Mouse (Mus musculus) heart, postnatal 10 days (tissue): ENCODE measurements at regions not wholly inside any gene's neighbourhood (a gene's known extent, or its start where the extent isn't known, plus 50 kb on each side); places are given as distances from the start of the nearest gene placed in this dataset.
A peak's percentile ranks its signal among the peaks of the same experiment; 100 is the strongest.

Experiments used
- DNase-seq, 2 experiments: peaks; one replicate each; pipeline ENCODE4 v3.0.0; 2021
- intact Hi-C: fragments of 180-260 bp; cut with DNase I; formaldehyde crosslinking; loops from one replicate; pipeline ENCODE4 v1.15.1; 2025

DNA sequence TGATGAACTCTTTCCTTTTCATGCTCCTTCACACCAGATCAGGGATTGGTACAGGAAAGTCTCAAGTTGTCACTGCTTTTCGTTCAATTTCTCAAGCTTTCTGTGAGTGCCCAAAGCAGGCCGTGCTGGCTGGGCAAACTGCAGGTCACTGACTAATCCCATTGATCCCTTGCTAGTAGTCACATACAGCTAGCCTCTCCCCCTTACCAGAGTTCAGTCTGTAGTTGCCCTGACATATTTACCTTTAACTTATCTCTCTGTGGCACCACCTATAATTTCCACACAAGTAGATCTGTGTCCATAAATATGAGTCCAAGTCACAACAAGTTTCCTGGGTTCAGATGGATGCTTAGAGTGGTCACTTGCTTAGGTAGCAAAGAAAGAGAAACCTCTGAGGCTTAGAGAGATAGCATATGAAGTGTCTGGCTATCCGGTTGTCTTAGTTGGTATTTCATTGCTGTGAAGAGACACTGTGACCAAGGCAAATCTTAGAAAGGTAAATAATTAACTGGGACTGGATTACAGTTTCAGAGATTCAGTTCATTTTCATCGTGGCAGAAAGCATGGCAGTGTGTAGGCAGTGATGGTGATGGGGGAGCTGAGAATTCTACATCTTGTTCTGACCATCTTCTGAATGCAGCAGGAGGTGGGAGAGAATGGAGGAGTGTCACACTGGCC, 362.8 kb upstream of the Pcsk5 start:
- intact Hi-C loops, result no loop called here
- DNase-seq, result no peak

DNA sequence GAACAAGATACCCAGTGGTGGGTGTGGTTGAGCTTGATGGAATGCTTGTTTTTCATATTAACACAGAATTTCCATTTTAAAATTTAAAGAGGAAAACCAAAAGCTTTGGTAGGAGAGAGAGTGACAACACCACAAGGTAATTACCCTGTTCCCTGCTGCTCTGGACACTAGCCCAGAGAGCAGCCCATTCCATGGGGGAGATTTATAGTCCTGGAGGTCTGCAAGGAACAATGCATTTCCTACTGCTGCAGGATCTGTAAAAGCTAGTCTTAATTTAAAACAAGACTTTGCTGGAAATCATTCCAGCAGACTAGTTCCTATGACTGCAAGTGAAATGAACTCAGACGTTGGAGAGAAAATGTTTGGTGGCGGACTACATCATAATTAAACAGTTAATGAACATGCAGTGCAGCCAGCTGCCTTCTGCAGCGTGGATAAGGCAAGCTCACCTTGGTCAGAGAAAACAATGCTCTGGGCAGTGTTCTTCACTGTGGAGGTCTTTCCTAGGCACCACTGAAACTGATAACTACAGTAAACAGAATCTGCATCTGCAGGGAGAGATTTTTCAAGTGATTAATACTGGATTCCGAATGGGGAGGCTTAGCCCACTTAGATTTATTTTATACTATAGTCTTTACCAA, 351.8 kb upstream of the Pcsk5 start:
- no peak for DNase-seq
- intact Hi-C loops, result loop anchor here (5.0 kb wide), 1 partner anchor 87 kb away; no protein-coding TSS in a partner anchor

DNA sequence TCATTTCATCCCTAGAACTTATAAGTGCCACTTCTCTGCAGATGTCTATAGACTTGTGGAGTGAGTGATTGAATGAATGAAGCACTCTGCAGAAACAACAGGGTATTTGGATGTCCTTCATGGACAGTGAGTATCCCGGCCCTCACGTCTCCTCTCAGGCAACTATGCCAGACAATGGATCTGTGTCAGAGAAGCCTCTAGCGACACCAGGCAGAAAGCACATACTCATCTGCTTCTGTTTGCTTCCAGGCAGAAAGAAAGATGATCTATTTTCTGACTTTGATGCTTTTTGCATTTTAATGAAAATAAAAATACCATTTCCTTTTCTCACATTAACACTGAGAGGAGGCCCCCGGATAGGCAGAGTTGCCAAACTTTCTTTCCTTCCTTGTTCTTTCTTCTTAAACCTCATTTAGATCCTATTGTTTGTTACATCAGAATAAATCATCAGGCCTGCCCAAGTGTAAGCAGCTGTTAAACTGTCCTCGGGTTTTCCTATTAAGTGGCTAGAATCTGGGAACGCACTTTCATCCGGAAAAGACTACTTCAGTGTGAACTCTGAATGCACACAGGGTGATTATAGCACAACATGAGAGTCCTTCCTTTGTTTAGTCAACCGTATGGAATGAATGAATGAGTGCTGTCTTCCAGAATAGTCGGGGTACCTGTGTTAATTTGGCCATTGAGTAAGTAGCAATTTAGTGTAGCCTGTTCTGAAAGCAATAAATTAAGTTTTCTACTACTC, 350.9 kb upstream of the Pcsk5 start:
- intact Hi-C loops, result loop anchor here (5.0 kb wide), 1 partner anchor 86 kb away; no protein-coding TSS in a partner anchor

DNA sequence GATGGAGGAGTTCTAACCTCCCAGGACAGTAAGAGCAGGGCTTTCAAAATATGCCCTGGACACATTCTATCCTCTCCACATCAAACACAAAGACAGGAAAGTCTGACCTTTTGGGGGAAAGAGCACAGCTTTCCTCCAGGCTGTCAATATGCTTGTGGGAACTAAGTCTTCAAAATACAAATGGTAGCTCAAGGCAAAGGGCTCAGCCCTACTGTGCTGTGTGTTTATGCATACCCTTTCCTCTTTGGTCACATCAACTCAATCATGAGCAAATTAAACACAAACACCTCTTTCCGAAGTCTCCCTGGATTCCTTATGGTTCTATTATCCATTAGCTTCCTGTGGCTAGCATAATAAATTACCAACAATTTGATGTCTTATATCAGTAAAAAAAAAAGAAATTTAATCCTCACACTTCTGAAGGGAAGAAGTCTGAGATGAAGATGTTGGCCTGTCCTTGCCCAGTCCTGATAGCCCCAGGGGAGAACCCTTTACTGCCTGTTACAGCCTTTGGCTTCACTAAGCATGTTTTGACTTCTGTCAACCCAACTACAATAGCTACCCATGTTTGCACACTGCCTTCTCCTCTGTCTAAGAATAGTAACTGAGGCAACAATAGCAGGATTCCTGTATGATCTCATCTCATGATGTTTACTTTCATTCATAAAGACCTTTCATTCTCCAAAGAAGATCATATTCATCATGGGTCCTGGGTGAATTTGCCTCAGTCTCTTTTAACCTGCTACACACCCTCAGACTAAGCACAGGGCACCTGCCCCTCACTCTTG, 348.5 kb upstream of the Pcsk5 start:
- no peak for DNase-seq
- intact Hi-C loops, result loop anchor here (5.0 kb wide), 1 partner anchor 84 kb away; no protein-coding TSS in a partner anchor

More for the DNA sequence above, 350.9 kb upstream of the Pcsk5 start:
- no peak for DNase-seq

DNA sequence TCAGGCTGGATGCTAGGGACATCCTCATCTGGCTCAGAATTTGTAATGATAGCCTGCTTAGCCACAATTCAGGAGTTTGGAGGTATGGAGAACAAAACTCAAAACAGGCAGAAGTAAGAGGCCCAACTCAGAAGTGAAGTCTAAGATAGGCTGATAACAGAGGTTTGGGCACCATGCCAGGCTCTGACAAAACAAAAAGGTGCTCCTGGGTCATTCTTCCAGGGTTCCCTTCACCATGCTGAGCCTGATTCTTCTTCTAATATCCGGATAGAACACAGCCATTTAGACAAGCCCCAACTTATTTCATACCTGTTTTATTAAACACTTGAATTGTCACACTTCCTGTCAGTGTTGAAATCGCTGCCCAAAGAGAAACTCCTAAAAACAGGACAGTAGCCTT, 347.8 kb upstream of the Pcsk5 start:
- intact Hi-C loops, result loop anchor here (5.0 kb wide), 1 partner anchor 83 kb away; no protein-coding TSS in a partner anchor

DNA sequence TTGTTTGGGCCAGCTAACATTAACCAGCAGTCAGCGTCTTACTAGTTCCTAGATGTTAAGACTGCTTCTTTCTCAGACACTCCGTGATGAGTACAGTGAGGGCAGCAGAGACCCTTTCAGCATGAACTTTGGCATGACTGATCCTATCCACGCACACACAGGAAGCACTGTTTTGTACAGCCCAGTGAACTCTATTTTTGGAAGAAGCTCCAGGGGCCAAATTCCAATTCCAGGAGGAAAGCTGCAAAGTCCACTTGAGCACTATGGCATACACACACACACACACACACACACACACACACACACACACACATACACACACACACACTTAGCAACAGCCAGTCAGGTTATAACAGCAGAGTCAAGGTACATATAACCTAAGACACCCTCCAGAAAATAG, 338.8 kb upstream of the Pcsk5 start:
- intact Hi-C loops, result no loop called here
- no peak for DNase-seq

More for the DNA sequence above, 347.8 kb upstream of the Pcsk5 start:
- no peak for DNase-seq

DNA sequence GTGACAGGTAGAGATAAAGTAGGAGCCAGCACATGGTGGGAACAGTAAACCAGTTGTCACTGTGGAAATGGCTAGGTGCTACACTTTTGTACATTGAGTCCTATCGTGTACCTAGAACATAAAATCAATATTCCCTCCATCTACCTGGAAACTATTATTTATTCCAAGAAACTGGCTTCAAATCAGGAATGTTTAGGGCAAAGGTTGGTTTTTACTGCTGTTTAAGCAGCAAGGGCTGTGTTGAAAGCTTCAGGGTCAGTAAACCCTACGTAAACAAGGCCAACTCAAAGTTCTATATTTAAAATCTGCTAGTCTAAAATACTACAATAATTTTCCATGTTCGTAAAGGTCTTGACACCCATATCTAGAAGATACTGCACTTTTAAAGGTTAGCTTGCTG, 309.1 kb upstream of the Pcsk5 start:
- no peak for DNase-seq
- intact Hi-C loops, result no loop called here

DNA sequence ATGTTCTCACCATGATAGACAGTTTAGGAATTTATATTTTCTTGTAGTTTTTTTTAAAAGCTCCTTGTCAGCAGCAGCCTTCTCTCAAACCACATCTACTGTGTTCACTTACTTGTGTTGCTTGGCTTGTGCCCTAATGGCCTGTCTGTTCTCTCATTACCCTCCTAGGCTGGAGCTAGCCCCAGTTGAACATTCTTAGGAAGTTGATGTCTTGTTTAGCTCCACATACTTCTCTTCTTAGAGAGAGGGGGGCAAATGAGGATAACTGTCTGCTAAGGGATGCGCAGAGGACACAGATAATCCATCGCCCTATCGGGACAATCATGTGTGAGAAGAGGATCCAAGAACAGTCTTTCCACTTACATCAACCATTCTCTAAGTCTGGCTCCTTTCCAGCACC, 293.5 kb upstream of the Pcsk5 start:
- intact Hi-C loops, result no loop called here
- DNase-seq, result peak; percentile 14

DNA sequence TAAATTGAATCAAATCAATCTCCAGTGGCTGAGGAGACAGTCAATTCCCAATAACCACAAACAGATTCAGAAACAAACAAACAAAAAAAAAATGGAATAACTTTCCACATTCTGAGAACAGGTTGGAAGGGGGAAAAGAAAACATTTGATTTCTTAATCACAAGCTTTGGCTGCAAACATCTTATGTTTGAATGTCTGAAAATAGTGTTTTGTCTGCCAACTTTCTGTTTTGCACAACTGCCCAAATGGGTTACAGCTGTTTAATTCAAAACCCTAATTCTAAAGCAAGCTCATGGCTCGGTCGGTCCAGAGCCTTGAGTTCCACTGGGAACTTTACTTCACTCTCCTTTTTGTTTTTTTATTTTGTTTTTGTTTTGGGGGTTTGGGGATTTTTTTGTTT, 291.4 kb upstream of the Pcsk5 start:
- intact Hi-C loops, result no loop called here

DNA sequence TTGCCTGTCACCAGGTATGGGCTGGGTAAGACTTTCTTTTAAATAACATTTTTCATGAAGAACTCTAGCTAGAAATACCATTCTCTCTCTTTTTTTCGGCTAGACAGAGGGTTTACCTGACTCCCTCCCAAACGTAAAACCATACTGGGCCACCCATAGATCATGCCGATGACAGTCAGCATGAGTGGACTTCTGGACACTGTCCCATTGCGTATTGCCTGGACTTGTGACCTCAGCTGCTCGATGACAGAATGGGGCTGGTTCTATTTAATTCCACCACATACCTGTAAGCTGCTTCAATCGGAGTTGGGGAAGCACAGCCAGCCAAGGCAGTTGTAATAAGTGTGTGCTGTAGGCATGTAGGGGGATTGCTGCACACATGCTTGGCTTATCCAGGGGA, 268.8 kb upstream of the Pcsk5 start:
- intact Hi-C loops, result no loop called here

More for the DNA sequence above, 291.4 kb upstream of the Pcsk5 start:
- peak; percentile 22 to 42 for DNase-seq

DNA sequence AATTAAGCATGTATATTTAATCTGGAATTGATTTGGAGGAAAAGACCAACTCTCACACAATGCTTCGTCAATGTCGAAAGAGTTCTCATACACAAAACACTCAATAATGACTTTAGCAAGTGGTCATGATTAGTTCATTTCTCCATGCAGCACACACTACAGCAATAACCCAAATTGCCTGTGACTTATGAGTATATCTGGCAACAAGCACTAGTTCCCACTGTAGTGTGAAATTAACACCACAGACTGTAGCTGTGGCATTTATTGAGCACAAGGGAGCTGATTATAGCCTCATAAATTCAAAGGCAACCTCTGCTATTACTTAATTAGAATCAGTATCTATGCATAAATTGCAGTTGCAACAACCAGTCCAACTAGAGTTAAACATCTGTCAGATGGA, 267.2 kb upstream of the Pcsk5 start:
- intact Hi-C loops, result loop anchor here (5.0 kb wide), 1 partner anchor 83 kb away; no protein-coding TSS in a partner anchor
- DNase-seq, result no peak

More for the DNA sequence above, 268.8 kb upstream of the Pcsk5 start:
- DNase-seq, result no peak

DNA sequence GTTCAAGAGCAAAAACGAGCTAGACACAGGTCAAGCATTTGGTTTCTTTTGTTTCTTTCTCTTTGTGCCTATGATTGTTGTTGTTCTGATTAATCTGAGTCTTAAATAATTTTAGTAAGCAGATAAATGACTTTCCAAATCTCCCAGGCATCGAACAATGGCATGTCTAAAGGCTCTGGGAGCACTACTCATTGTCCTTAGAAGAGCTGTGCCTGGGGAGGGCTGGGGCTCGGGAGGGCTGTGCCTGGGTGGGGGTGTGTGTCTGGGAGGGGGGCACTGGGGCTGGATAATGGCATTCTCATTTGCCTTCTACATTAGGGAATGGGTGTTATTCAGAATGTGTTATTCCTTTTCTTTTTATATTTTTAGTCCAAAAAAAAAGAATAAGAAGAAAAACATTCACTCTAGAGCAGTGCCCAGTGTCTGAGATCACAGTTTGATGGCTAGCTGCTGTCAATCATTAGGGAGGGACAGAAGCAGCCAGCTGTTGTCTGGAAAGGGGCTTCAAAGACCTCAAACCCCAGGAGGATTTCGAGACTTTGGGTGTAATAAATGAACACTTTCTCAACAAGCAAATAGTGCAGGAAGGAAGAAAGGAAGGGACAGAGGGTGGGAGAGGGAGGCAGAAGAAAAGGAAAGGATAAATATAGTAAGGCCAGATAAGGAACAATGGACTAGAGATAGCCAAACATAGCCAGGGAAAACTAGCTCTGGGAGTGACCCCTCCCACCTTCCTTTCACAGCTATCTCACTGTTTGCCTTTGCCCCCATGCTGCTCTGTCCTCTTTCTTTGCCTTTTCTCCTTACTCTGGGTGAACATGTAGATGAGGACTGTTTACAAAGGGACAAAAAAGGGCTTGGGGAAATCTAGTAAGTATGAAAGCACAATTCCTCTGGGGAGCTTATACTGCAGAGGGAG, 264.2 kb upstream of the Pcsk5 start:
- intact Hi-C loops, result loop anchor here (5.0 kb wide), 1 partner anchor 86 kb away; no protein-coding TSS in a partner anchor
- DNase-seq, result peak; percentile 48 to 52

DNA sequence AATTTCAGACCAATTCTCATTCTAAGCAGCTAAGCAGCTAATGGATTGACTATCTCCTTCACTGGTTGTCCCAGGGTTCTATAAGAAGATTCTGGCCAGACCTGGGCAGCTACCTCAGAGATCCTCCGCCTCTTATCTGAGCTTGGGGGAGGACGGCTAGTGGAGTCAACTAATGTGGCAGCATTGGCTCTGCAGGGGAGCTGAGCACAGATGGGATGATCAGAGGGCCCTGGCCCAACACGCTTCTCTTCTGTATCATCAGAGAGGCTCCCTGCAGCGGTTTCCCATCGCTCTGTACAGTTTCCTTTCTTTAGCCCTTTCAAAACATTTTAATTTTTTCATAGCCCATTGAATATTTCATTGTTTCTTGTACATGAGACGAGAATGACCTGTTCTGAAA, 245.9 kb upstream of the Pcsk5 start:
- intact Hi-C loops, result no loop called here
- no peak for DNase-seq

DNA sequence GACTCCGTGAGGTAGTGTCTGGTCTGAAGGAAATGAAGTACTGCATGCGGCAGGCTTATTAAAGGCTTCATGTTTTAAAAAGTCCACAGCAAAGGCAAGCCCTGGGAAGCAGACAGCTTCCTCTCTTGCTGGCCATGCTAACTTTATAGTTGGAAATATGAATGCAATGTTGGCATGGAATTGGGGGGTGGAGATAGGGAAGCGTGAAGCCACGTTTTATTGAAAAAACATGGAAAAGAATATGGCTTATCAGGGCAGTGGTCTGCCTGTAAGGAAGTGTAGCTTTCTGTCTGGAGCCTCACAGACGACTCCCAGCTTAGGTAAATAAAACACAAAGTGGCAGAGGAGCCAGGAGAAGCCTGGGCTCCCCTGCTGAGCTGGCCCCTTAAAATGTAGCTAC, 231.5 kb upstream of the Pcsk5 start:
- DNase-seq, result peak in 1 of 2 experiments; percentile 8
- intact Hi-C loops, result no loop called here

DNA sequence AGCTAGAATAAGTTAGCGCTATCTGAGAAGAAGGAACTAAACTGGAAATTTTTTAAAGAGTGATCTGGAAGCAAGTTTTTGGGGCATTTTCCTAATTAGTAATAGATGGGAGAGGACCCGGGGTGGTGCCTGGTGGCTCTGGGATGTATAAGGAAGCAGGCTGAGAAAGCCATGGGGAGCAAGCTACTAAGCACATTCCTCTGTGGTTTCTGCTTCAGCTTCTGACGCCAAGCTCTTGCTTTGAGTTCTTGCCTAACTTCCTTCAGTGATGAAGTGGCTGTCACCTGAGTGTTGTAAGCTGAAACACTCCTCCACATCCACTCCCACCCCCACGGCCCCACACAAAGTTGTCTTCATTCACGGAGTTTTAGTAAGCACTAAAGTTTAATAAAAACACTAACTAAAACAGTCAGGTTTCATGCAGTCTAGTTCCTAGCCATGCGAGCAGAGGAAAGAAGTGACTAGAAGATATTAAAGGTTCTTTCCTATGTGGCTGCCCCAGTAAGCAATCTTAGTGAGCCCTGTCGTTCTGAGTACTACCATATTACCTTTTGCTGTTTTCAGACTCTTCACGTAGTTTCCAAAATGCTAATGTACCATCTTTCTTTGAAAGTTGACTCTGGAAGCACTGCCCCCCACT, 230.5 kb upstream of the Pcsk5 start:
- intact Hi-C loops, result no loop called here

DNA sequence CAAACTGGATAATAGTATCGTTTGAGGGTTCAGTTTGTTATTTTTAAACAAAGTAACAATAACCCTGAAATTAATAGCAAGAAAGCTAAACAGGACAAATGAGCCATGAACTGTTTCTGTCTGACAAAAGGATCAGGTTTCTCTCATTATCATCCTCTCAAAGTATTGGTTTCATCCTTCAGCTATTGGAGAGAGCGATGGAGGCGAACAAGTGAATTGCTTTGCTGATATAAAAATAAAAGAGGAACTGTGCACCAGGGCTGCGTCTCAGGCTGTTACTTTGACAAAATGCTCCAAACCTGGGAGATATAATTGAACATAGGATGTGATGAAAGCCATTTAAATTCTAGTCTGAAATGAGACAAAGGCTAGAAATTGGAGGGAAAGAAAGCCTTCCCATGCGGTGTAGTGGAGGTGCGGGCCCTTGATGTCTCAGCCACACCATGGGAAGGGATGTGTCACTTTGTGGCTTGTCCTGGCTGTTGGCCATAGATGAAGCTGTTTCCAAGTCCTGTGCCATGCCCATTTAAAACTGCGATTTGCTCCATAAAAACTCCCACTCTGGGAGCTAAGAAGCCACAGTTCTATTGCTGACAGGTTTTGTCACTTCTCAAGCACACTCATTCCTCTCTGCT, 219.9 kb upstream of the Pcsk5 start:
- intact Hi-C loops, result no loop called here
- no peak for DNase-seq

More for the DNA sequence above, 230.5 kb upstream of the Pcsk5 start:
- no peak for DNase-seq

DNA sequence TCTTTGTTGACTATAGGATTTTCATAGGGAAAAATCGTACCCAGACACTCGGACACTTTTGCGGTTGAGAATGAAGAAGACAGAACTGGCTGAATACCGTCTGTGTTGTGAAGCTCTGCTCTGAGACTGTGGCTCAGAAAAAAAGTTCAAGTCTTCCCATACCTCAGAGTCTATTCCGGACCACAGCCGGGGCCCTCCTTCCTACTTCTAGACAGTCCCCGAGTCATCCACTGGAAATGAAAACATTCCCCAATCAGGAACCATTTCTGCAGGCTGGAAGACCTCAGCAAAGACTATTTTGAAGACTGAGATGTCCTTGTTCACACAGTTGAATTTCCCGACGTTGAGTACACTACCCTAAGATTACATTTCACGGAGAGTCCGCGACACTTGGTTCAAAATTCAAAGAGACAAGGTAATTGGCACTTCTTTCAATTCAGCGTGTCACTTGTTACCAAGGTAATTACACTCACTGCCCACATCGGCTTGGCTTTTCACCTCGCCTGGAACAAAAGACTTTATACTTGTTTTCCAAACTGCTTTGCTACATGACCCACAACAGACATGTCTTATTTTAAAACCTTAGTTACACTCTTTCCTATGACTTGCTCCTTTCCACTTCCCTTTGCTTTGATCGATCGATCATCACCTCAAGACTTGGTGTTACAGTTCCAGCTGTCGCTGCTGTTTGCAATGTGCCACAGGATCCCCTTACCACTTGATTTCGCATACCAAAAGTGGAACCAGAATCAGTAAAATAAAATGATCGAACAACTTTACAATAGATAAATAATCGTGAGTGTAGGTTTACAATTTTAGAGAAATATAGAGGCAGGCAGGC, 219.2 kb upstream of the Pcsk5 start:
- DNase-seq, result no peak
- intact Hi-C loops, result no loop called here

DNA sequence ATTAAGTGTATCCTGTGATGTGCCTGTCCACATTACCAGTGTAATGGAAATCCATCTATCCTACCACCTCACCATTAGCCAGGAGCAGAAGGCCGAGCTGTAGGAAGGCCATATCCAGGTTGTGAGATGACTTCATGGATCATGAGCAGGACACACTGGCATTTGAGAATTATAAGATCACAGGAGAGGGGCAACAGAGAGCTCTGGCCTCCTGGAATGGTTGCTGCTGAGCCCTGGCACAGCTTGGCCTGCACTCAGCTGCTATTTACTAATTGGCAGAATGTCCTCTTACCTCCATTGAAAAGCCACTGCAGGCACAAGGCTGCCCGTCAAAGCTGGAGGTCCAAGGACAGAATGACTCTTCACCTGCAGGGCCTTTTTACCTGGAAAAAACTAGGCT, 212.9 kb upstream of the Pcsk5 start:
- DNase-seq, result peak in 1 of 2 experiments; percentile 12
- intact Hi-C loops, result no loop called here
